Mouse (Mus musculus) gastrocnemius, postnatal 10 days (tissue): ENCODE results near the gene Pgm5. TPM values are rescaled to one million over a fixed set of nuclear protein-coding genes. Genes with fewer than 3 reads are reported as not detected.
"Not testable (repeated sequence)": the region's sequence is repeated elsewhere in the genome, so short reads cannot be mapped to it uniquely, and the experiment has no call there.

Experiments used
- DNase-seq: peaks from one replicate; pipeline ENCODE4 v3.0.0; 2021; ENCODE audit warnings: mixed read lengths
- total RNA-seq, 2 experiments: library from RNA; stranded (reverse); gene quantifications; 2 replicates each; pipeline ENCODE4 v1.2.3; 2021

Gene Pgm5
- total RNA-seq, 2 experiments from 2014 or later, result 27.3 to 29.5 TPM

GRCm38 (mm10) chr19:24704326-24704725 lies 157.3 kb downstream of the Pgm5 start:
- DNase-seq, result no peak

DNA sequence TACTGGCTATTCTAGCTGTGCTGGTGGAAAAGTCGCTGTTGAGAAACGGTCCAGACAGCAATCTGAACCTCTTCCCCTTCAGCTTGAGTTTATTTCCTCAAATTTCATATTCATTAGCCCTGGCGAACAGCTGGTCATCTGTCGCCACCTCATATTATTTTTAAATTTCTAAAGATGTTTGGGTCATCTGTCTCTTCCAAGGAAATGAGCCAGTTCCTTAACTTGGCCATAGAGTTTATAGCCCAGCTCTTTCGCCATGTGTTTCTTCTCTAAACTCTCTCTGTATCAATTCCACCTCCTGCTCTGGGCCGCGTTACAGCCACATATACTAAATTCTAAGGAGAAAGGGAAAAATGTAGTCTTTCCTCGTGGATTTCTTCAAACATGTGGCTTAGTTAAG lies 158.0 kb downstream of the Pgm5 start:
- DNase-seq, result no peak

DNA sequence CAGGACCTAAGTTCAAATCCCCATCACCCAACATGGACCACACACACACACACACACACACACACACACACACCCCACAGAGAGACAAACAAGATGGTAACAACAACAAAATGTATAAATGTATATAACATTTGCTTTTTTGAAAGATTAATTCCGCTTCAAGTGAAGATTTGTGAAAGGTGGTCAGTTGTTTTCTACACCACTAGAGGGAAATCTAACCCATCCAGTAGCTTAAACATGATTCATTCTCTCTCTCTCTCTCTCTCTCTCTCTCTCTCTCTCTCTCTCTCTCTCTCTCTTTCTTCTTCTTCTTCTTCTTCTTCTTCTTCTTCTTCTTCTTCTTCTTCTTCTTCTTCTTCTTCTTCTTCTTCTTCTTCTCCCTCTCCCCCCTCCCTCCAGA lies 158.5 kb downstream of the Pgm5 start:
- DNase-seq, result not testable (repeated sequence)

- no peak for DNase-seq
These were observed 159.9 kb downstream of the Pgm5 start for GRCm38 (mm10) chr19:24701716-24702115.

DNA sequence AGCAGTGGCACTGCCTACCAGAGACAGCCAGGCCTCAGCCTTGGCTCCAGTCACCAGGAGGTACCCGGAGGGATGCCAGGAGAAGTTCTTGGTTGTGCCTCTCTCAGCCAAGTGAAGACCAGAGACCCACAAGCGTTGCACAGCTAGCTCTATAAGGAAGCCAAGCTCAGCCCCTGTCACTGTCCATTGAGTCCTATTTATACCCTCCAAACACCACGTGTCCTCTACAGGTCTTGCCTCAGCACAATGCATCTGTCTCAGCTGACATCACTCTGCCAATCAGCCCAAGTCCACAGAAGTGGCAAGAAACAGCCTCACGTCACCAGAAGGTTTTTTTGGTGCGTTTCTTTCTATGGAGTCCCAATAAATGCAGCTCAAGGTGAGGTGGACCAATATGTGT lies 161.0 kb downstream of the Pgm5 start:
- no peak for DNase-seq

- no peak for DNase-seq
These were observed 161.7 kb downstream of the Pgm5 start for GRCm38 (mm10) chr19:24699910-24700309.

DNA sequence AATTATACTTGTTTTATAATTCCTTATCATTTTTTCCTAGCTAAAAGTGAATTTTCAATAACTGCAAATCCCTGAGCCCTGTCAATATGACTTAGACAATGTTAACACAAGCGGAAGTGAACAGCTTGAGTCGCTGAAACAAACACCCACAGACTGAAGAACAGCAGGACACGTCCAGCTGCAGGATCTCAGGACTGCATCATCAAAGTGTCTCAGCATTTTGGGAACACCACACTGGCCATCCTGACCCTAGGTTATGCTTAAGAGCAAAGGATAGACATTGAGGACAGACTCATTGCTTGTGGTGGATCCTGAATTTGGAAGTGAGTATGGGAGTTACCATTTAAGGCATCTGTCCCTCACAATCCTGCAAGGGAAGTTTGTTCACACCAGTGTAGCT lies 162.5 kb downstream of the Pgm5 start:
- DNase-seq, result no peak

GRCm38 (mm10) chr19:24698651-24699050 lies 163.0 kb downstream of the Pgm5 start:
- no peak for DNase-seq

DNA sequence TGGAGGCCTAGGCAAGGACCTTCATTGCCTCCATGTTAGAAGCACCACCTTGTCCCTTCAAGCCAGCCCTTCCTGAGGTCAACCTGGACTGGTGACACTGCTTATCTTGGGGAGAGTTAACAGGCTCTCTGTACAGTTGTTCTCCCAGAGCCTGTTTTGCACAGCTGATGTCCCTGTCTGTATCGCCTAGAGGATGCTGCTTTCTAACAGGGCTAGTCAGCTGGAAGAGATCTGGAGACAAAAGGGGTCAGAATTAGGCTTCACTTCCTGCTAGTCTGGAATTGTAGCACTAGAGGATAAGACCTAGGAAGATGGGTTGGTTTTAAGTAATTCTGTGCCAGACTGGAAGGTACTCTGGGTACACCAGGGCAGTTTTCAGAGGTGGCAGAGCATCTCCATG lies 163.7 kb downstream of the Pgm5 start:
- DNase-seq, result no peak

- DNase-seq, result no peak
These were observed 169.0 kb downstream of the Pgm5 start for GRCm38 (mm10) chr19:24692691-24693090.

- DNase-seq, result no peak
These were observed 172.1 kb downstream of the Pgm5 start for GRCm38 (mm10) chr19:24689531-24689930.

- DNase-seq, result no peak
These were observed 173.3 kb downstream of the Pgm5 start for GRCm38 (mm10) chr19:24688327-24688726.

DNA sequence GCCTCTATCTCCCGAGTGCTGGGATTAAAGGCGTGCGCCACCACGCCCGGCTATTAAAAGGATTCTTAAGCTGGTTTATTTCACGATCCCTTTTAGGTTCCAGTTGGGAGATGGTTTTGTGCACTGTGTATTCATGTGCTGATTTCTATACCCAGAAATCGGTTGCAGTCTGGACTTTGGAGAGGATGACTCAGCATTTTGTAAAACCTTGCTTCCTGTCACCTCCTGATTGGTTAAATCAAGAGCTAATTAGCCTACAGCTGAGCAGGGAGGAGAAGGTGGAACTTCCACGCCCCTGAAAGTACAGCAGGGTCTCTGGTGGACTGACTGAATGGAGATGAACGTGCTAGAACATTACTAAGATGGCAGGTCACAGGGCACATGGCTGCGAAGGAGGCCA lies 175.2 kb downstream of the Pgm5 start:
- no peak for DNase-seq

DNA sequence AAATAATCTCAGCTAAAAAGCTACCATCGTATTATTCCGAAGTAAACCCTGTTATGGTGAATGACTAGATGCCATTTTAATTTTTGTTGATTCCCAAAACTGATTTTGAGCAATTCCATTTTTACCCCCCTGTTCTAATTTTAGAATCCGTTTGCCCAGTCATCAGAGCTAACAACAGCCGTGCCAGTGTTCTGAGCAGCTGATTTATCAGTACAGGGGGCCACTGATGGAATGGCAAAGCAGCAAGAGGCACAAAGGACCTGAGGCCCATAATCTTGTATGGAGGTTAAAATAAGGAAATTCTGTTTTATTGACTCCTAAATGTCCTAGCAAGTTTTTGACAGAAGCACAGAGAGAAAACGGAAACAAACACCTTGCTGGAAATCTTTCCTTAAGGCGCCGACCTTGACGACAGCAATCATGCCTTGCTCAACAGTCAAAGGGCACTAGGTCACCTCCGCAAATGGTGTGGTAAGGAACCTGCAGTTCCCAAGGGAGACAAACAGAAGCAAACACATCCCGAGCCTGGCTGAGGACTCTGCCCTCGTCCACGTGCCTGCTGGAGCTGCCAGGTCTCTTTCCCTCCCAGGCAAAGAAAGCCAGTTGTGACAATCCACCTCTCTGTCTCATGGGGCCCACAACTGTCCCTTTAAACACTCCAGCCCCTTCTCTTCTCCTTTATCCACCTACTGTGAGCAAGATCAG lies 178.5 kb downstream of the Pgm5 start:
- DNase-seq, result no peak

GRCm38 (mm10) chr19:24677242-24677984 lies 184.2 kb downstream of the Pgm5 start:
- DNase-seq, result no peak

DNA sequence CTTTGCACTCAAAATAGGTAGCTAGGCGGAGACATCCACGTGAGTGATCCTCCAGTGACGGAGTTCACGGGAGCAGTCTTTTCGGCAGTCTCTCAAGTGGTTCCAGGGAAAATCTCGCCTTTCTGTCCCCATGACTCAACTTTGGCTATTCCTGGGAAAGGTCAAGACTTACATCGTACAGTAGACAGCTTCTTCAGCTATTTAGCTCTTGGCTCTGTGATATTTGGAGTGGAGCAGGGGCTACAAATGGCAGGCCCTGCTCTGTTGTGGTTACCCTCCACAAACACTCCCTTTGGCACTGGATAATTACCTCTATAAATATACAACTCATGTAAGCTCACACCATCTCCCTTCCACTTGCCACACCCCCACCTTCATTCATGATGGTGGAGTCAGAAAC lies 185.2 kb downstream of the Pgm5 start:
- no peak for DNase-seq

- DNase-seq, result no peak
These were observed 187.9 kb downstream of the Pgm5 start, which contains the start of gene Tmem252 for GRCm38 (mm10) chr19:24673762-24674161. Gene Tmem252, plus strand, starts transcription at chr19:24674008.

DNA sequence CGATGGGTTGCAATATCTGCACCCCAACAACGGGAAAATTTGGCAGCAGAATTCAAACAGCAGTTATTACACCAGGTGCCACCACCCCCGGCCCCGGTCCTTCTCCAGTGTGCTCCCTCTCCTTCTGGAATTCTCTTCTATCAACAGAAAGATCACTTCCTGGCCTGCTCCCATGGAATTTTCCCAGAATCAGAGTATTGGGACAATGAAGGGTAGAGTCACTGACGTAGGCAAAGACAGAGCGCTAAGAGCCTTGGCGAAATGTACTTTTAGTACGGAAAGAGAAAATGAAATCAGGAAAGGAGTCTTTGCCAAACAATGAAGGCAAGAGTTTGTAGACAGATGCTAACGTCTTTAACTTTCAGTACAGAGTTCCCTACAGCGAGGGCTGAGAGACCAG lies 188.3 kb downstream of the Pgm5 start:
- no peak for DNase-seq

DNA sequence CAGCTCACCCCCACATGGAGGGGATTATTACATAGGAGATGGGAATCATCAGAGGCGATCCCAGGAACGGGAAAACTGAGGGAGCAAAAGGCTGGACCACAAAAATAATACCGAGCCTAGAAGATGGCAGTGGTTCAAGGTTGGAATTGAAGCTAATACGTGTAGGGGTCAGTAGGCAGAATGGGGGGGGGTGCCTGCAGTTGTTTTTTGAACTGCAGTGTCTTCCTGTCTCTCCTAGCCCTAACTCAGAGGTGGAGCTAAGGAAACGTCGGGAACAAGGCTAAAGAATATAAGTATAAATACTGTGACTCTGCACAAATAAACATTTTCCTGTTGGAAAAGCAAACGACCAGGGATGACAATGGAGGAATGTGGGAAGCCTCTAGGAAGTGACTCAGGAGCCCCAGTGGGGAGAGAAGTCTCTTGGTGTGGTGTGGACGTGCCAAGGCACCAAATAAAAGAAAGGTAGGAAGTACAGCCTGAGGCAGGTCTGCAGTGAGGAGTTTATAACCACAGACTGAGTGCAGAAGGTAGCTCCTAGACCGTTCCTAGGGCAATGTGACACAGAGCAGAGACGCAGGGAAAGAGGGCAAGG lies 189.2 kb downstream of the Pgm5 start:
- DNase-seq, result no peak

DNA sequence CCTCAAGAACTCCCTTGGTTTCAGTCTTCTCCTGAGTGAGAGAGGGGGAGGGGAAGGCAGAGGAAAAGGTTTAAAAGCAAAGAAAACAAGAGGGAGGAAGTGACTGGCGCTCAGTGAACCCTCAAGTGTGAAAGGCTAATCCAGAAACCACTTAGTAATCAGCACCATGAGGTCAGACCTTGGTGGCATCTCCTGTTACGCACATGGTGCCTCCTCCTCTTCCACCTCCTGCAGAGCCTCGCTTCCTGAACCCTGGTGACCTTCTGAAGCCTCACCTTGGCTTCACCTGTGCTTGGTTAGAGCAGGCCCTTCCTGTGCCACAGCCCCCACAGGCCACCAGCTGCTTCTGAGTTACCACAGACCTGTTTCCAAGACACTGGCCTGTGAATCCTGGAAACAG lies 190.1 kb downstream of the Pgm5 start:
- DNase-seq, result no peak

GRCm38 (mm10) chr19:24667527-24667926 lies 194.1 kb downstream of the Pgm5 start:
- DNase-seq, result no peak

DNA sequence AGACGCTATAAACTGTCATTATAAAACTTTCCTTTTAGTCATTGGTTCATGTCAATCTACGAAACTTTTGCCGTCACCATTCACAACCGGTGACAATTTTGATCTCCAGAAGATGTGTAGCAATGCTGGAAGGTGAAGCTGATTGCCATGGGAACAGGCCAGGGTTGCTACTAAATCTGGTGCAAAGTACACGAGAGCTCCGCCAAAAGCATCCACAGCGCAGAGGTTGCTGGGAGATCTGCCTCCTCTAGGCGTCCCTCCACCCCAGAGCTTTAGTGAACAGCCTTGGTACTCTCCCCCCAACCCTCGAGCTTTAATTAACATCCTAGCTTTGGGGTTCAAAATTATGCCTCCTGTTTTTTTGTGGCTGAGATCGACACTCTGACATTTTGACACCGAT lies 195.9 kb downstream of the Pgm5 start:
- DNase-seq, result no peak

DNA sequence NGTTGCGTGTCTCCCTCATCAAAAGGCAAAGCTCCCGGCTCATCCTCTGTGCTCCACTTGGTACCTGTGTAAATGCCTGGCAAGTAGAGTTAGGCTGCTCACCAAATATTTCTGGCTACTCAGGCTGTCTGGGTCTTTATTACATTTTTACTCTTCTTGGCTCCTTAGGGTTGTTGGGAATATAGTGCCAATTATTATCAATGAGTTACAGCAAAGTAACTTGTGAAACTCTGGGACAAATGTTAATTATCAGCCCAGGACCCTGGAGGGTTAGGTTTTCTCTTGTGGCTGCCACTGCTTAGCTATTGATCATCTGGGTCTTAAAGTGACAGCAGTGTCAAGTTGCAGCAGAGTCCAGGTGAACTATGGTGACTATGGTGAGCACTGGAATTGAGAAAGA lies 199.3 kb downstream of the Pgm5 start:
- no peak for DNase-seq

- no peak for DNase-seq
These were observed 204.7 kb downstream of the Pgm5 start for GRCm38 (mm10) chr19:24656981-24657380.
